Mouse (Mus musculus) liver, adult (tissue): Measurements from ENCODE around the gene Sos2.

Source experiments
- GATA4 ChIP-seq: IDR thresholded peaks from 2 replicates; pipeline ENCODE4 v1.6.1; 2014; ENCODE audit warnings: mild to moderate bottlenecking, low read length; ENCODE audit not compliant: insufficient replicate concordance

Gene Sos2

GRCm38 (mm10) chr12:69682065-69682787 is 574 bp upstream of the Sos2 start:
- TF ChIP-seq GATA4, result no peak

GRCm38 (mm10) chr12:69680635-69681565 is 752 bp downstream of the Sos2 start:
- no peak for TF ChIP-seq GATA4

DNA sequence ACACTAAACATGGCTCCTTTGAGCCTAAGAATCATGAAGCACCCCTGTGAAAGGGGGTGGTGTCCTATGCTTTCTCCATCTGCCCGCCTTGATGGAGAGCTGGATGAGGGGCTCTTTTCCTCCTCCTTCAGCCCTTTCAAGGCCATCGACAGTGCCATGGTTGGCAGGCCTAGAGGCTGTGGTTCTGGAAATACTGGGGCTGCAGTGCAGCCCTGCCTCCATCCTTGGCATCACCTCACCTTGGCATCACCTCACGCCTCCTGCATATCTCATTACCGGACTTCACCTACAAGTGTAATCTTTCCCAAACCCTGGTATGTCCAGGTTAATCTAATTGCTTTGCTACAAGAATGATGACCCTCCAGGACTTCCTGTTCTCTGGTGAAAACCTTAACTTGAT is 5.5 kb downstream of the Sos2 start:
- no peak for TF ChIP-seq GATA4

GRCm38 (mm10) chr12:69674576-69675537 is 6.8 kb downstream of the Sos2 start:
- TF ChIP-seq GATA4, result no peak

- TF ChIP-seq GATA4, result no peak
These were observed 7.5 kb downstream of the Sos2 start for GRCm38 (mm10) chr12:69674176-69674575.

GRCm38 (mm10) chr12:69666721-69667120 is 14.9 kb downstream of the Sos2 start:
- no peak for TF ChIP-seq GATA4

GRCm38 (mm10) chr12:69661658-69662057 is 20.0 kb downstream of the Sos2 start:
- TF ChIP-seq GATA4, result peak; percentile 57; the same call in 1 of the 2 replicates

DNA sequence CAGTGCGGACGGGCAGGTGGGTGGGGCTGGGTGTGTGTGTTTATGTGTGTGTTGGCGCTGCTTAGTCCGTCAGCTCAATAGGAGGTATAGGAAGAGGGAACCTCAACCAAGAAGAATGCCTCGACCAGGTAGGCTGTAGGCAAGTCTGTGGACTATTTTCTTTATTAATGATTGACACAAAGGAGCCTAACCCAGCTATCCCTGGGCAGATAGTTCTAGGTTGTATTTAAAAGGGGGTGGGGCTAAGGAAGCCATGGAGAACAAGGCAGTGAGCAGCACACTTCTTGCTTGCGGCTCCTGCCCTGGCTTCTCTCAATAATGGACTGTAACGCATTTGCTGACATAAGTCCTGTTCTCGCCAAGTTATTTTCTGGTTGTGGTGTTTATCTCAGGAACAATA is 32.1 kb downstream of the Sos2 start:
- TF ChIP-seq GATA4, result no peak

DNA sequence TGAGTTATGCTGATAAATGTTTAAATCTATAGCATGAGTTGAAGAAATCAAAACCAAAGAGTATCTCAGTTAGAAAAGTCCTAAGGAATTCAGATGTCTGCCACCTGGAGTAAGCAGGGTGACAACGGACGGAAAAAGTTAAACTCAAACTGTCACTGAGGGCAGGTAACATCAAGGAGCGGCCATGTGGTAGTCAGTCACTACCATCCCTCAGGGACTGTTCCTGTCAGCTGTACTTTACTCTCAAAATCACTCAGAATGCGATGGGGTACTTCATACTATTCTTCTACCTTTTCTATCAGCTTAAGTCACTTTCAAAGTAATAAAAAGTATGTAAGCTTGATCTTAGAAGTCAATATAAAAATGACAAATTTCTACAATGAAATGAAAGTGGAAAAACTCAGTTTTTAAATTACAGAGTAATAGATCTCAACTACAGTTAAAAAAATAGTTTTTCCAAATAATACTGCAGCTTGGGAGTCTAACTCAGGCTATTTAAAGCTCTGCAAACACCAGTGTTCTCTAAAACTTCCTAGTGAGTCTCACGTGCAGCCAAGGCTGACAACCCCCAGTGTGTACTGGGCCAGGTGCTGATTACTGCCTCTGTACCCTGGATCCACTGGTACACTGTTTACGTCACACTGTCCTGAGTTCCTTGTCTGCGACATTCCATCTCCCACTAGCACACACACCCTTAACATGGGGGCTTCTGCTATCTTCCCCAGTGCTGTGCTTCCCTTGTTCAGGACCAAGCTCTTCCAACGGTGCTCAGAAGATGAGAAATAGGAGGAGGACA is 35.6 kb downstream of the Sos2 start:
- no peak for TF ChIP-seq GATA4

DNA sequence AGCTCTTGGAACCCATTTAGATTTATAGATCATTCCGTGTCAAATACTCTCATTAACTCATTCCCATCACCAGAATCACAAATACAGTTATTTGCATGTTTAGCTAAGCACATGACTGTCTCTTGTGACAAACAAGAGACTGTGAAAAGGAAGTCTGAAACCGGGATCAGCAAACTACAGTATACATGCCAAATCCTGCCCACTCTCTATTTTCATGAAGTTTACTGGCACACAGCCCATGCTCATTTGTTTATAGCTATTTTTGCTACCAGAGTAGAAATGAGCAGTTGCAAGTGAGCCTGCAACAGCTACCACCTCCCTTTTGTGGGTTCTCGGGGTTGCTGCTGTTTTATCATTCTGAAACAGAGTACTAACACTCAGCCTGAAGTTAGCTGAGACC is 36.8 kb downstream of the Sos2 start:
- TF ChIP-seq GATA4, result no peak

DNA sequence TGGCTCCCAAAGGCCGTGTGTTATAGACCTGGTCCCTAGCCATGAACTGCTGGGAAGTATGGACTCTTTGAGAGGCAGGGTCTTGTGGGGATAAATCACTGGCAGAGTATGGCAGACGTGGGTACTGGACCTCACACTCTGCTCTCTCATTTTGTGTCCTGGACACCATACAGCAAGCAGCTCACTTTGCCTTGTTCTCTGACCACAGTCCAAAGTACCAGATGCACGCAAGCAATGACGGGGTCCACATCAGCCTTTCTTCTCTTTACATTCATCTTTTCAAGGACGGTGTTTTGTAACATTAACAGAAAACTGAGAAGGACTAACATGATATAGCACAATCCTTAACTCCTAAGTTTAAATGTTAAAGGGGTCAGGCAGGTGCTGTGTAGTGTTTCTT is 38.8 kb downstream of the Sos2 start:
- no peak for TF ChIP-seq GATA4

DNA sequence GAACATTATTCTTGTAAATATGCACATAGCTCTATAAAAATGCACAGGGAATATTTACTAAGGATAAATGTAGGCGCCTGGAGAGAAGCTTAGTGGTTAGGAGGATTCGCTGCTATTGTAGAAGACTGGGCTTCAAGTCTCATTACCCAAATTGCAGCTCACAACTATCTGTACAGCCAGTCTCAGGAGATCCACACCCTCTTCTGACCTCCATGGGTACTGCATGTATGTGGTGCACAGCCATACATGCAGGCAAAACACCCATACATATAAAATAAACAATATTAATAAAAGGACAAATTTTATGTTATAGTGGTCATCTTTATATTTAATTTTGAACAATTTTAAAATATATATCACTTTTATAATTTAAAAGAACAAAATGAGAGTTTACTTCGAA is 46.9 kb downstream of the Sos2 start:
- no peak for TF ChIP-seq GATA4

- TF ChIP-seq GATA4, result no peak
These were observed 77.3 kb downstream of the Sos2 start for GRCm38 (mm10) chr12:69604367-69604766.

- no peak for TF ChIP-seq GATA4
These were observed 84.2 kb downstream of the Sos2 start for GRCm38 (mm10) chr12:69597446-69597845.
